Mouse (Mus musculus) cerebellum, adult (tissue): Measurements from ENCODE around the gene Nf1.

Experiments
- ATAC-seq: cut with Nextera tagmentation; 2 replicates; pipeline ENCODE4 v1.9.2; 2017; ENCODE audit warnings: mild to moderate bottlenecking, moderate library complexity, mixed read lengths; ENCODE audit not compliant: insufficient number of reproducible peaks, low FRiP score, low TSS enrichment

Gene Nf1

DNA sequence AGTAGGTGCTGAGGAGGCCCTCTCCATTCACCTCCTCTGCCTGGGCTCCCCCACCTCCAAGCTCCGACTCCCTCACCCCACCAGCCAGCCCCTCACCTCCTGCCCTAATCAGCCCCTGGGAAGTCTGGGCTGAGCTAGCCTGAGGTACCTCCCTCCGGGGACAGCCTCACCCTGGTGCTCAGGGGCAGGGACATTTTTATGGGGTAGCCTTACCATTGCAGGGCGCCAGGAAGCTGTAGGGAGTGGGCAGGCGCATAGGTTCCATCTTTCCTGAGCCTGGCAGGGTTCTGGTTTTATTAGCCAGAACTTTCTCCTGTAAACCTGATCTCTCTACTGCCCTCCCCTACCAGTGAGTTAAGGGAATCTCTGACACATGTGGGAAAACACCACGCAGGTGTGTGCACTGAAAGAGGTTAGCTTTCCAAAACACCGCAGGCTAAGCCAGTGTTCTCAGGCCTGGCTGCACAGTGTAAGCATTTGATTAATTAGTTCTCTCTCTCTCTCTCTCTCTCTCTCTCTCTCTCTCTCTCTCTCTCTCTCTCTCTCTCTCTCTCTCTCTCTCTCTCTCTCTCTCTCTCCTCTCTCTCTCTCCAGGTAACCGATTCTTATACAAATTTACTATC is 290.4 kb downstream of the Nf1 start:
- no peak for ATAC-seq

DNA sequence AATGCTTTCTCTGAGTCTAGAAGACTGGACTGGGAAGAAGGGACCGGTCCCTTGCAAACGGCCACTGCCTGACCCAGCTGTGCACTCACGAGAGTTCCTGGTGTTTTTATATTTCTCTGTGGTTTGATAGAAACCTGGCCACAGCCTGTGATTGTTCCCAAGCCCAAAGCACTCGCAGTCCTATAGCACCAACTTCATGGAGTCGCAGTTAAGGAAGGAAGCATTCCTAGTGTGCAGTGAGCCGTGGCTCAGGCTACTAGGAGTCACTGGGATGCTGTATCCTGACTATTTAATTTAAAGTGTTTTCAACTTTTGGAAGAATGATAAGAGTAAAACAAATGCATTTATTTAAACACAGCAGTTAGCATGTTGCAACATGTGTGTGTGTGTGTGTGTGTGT is 291.0 kb downstream of the Nf1 start:
- ATAC-seq = no peak
